Mouse (Mus musculus) thymus, postnatal 14 days (tissue): ENCODE data around the gene Tomm20.
"Not testable (repeated sequence)": the region's sequence is repeated elsewhere in the genome, so short reads cannot be mapped to it uniquely, and the experiment has no call there.

Source experiments
- DNase-seq: peaks from one replicate; pipeline ENCODE4 v3.0.0; 2021

The Tomm20 gene

DNA sequence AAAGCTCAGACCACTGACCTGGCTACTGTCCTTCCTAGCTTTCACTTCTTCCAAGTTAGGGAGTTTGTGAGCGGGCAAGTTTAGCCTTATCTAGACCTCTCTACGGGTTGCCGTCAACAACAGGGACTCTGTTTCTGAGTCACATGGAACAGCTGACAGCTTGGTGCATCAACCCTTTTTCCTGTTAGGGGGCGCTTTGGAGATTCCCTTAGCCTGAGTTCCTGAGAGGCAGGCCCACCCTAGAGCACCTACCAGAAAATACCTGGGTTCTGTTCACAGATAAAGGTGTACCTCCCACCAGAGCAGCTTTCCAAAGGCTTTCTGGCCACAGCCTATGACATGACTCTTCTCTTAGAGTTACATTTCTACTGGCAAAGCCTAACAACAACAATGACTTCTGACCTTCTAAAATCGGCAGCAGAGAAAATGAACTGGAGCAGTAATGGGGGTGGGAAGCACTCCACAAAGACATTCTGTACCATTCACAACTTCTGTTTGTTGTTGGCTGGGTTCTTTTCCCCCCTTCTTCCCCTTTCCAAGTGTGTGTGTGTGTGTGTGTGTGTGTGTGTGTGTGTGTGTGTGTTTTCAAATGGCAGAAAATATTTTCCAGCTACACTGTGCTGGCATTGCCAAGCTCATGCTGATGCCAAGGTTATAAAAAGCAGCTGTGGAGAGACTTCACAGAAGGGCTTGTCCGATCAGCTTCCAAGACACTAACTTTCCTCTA is 28.3 kb downstream of the Tomm20 start:
- no peak for DNase-seq

DNA sequence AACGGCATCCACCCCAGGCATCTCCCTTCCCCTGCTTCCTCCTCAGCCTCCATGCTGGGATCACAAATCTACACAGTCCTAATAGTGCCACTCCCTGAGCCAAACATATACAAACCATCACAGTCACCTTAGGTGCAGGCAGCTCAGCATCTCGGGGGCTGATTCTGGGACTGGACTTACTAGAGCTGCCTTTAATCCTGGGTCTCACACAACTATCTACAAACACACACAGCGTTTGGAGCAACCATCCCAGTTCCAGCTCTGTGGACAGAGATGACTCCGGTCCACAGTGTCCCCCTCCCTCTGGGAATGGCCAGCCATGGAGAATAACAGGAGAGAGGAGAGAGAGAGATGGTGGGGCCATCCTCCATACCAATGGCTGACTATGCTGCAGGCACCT is 29.0 kb downstream of the Tomm20 start:
- DNase-seq = no peak

DNA sequence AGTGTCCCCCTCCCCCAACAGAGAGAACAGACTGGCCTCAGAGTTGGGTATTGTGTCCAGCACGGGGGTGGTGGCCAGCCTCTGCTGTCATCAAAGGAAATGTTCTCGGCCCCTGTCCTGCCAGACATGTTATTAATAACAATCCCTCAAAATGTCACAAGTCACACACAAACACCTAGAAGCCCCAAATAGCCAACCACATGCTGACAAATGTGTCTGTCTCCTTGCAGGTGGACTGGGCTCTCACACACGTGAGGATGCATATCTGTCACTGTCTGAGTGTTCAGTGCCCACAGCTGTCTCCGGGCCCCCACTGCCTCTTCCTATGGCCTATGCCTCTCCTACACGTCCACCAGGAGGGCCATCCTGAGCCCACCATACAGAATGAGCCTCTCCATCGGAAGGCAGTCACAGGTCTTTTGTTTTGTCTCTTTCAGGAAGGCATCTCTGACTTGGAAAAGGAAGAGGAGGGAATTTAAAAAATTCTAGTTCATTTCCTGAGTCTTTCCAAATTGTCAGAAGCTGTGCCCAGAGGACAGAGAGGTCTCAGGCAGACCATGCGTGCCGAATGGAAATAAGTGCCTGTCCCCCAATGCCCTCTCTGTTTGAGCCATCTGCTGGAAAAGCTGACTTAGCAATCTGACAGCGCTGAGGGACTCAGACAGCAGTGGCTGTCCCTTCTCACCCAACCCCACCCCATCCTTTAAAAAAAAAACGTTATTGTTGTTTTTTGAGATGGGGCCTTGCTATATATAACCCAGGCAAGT is 30.9 kb downstream of the Tomm20 start:
- DNase-seq = no peak

DNA sequence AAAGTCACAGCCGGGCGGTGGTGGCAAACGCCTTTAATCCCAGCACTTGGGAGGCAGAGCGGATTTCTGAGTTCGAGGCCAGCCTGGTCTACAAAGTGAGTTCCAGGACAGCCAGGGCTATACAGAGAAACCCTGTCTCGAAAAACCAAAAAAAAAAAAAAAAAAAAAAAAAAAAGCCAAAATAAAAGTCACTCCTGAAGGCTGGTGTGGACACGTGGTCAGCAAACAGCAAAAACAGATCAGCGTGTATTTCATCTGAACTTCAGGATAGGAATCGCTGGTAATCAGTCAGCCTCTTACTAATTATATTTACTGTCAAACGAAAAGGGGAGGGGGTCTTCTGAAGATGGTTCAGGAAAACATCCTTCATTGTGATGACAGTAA is 31.5 kb downstream of the Tomm20 start:
- DNase-seq = not testable (repeated sequence)

DNA sequence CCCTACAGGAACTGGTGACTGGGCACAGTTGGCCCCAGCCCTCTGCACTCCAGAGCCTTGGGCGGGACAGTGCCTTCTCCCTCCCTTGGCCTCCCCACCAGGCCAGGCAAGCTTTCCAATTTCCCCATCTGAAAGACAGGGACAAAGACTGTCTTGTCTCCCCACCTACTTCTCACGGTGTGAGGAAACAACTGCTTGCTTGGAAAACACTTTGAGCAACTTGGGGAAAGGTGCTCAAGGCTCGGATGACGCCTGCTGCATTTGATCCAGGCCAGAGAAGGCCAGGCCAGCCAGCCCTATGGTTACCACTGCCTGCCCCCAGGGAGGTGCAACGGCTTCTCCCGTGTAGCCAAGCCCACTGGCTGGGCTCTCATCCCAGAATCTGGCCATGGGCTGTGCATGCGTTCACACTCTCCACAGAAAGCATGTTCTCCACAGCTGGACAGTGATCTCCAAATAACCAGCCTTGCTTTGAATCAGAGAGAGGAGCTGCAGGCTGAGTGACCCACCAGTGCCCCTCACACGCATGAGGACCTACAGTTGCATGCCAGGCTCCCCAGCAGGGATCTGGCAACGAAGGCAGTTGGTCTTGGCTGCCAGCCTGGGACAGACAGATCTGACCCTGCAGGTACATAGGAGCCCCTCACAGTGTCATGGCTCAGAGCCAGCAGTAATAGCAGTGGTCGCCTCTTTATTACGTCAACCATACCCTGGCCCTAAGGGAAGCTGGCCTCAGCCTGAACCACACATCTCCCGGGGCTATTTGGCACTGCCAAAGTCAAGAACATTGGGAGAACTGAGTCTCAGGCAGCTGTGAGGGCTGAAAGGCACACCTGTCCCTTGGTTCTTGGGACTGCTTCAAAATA is 32.2 kb downstream of the Tomm20 start:
- no peak for DNase-seq

DNA sequence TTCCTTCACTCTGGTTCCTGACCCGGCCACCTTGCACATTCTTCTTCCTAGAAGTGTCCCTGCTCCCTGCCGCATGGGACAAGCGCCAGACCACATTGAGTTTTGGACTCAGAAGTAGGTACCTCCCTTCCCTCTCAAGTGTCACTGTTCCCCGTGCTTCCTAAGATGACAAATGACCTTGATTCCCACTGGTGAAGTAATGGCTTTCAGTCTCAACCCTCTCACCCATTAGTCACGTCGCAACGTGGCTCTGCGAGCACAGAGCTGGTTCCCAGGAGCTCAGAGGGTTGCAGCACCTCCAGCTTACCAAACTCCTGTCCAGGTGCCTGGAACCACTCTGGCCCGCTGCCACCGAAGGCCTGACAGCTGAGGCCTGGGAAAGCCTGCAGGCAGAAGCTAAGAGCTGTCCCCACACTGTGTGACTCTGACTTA is 36.3 kb downstream of the Tomm20 start:
- no peak for DNase-seq

DNA sequence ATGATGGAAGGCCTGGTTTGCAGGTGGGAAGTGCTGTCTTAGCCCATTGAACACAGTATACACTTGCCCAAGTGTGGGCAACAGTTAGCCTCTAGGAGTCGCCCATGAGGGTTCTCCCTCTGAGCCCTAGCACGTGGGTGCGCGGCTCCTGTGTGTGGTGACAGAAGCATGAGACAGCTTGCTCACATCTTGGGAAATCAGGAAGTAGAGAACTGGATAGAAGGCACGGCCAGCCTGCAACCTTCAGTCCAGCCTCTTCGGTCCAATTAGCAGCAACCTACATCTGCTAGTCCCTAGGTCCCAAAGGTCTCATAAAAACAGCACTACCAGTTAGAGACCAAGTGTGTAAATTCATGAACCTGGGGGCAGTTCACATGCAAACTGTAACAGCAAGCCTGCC is 36.8 kb downstream of the Tomm20 start:
- no peak for DNase-seq

DNA sequence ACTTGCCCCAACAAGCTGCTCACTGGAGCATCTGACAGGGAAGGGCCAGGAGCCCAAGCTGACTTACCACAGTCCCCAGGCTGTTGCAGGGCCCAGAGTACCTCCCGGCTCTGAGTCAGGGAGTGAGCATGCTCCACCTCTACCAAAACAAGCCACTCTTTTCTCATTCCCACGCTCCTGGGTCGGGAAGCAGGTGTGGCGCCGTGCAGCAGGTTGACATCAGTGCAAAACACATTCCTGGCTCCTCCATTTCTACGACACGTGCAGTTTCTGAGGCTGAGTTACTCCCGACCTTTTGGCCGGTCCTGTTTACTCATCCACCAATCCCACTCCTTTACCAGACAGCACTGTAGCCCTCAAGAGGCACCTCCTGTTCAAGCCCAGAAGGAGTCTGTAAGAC is 37.7 kb downstream of the Tomm20 start:
- no peak for DNase-seq

DNA sequence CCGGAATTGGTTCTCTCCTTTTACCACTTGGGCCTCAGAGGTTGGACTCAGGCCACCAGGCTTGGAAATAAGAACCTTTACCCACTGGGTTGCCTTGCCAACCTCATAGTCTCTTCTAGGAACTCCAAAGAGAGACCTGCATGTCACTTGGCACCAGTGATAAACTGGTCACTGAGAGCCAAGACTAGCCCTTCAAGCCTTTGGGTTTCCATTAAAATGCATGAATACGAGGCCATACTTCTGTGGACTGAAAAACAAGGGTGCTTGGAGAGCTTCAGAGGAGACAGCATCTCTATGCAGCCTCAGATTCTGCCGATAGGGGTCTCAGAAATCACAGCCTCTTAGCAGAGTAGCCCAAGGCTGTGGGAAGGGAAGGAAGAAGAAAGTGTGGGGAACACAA is 38.3 kb downstream of the Tomm20 start:
- no peak for DNase-seq

DNA sequence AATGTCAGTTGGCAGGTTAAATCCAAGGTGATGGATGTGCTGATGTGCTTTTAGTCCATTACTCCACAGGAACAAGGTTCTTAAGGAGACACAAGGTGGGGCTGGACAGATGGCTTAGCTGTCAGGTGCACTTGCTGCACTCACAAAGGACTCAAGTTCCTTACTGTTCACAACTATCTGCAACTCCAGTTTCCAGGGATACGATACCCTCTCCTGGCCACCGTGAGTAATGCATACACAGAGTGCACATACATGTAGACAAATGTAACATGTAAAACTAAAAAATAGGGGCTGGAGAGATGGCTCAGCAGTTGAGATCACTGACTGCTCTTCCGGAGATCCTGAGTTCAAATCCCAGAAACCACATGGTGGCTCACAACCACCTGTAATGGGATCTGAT is 40.3 kb downstream of the Tomm20 start:
- DNase-seq = peak; percentile 49

DNA sequence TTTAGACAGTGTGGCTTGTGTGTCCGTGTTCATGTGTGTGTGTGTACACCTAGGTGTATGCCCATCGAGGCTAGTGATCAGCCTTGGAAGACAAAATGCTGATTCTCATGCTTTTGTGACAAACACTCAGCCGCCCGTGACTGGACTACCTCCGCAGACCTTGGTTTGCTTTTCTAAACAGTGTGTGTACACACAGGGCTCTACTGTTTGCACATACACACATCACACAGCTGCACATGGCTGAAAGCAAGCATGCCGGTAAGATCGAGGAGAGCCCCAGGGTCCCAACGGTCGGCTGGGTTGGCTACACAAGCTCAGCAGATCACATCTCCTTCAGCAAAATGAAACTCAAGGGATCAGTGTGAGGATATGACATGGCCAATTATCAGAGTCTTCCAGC is 41.7 kb downstream of the Tomm20 start:
- no peak for DNase-seq

DNA sequence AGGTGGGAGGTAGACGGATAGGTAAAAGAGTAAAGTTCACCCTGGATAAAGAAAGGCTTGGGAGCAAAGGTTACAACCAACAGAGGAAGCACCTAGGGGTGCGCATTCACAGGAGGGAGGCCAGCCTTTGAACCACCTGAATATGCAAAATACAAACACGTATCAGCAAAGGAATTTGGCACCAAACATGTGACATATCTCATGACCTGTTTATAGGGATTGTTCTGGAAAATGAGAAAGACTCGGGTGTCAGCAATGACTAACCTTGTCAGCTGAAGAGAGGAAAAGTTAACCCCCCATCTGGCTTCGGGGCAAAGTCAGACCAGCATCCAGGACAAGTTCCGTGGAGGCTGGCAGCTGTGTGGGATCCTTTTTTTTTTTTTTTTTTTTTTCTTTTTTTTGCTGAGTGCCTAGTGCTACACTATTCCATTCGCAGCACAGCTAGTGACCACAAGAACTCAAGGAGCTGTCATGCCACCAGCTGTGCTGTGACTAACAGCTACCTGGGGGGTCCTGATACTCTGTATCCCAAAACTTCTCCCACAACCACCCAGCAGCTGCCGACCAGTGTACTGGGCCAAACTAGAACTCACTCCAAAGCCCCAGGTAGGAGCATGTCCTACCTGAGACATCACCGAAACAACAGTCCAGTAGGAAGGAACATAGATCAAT is 42.3 kb downstream of the Tomm20 start:
- no peak for DNase-seq

DNA sequence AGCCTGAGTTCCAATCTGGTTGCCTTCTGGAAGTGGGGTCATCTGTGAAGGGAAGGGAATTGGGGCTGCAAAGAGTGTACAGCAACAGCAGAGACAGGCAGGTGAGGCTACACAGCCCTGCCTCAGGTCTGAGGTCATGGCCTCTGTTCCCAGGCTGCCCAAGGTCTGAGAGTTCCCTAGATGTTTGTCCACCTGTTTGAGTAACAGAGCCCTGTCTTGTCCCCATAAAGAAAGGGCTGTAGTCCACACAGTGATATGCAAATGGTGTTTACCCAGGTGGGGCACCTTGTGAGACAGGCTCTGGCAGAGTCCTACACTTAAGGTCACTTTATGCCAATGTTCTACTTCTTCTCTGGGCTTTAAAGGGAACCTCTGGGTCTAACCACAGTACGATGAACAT is 44.0 kb downstream of the Tomm20 start:
- no peak for DNase-seq

DNA sequence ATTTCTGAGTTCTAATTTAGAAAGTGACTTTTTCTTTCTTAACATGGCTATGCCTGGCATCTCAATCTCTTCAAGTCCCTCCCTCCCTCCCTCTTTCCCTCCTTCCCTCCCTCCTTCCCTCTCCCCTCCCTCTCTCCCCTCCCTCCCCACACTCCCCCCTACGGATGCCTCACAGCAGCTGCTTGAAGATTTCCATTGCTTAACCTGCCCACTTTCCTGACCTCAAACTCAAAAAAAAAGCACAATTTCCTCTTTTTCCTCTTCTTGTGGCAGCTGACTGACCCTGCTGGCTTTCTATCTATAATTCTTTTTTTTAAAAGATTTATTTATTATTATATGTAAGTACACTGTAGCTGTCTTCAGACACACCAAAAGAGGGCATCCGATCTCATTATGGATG is 44.6 kb downstream of the Tomm20 start:
- no peak for DNase-seq

DNA sequence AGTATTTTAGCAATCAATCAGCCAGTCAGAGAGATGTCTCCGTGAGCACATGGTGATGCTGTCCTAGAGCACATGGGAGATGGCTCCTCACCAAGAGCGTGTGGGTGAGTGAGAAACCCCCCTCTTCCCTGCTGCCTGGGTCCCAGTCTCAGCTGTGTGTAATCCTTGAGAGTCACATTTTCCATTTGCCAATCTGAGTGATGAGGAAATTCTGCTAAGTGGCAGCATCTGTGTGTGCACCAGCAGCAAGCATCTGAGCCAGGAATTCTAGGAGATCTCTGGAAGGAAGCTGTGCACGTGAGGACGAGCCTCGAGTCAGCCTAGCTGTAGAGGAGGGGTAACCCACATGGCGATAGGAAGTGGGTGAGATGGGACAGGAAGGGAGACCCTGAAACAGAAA is 50.5 kb downstream of the Tomm20 start:
- DNase-seq = no peak

DNA sequence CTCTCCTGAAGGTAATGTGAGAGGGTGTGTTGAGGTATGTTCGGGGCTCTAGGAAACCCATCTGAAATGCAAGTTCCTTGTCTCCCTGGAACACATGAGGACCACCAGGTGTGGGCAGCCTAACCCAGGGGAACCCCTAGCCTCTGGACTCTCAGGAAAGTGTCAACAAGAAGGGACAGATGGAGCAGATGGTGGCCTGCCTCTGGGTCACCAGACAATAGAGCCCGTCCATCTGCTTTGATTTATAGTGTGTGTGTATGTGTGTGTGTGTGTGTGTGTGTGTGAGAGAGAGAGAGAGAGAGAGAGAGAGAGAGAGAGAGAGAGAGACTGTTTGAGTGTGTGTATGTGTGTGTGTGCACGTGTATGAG is 58.0 kb downstream of the Tomm20 start:
- DNase-seq = no peak

DNA sequence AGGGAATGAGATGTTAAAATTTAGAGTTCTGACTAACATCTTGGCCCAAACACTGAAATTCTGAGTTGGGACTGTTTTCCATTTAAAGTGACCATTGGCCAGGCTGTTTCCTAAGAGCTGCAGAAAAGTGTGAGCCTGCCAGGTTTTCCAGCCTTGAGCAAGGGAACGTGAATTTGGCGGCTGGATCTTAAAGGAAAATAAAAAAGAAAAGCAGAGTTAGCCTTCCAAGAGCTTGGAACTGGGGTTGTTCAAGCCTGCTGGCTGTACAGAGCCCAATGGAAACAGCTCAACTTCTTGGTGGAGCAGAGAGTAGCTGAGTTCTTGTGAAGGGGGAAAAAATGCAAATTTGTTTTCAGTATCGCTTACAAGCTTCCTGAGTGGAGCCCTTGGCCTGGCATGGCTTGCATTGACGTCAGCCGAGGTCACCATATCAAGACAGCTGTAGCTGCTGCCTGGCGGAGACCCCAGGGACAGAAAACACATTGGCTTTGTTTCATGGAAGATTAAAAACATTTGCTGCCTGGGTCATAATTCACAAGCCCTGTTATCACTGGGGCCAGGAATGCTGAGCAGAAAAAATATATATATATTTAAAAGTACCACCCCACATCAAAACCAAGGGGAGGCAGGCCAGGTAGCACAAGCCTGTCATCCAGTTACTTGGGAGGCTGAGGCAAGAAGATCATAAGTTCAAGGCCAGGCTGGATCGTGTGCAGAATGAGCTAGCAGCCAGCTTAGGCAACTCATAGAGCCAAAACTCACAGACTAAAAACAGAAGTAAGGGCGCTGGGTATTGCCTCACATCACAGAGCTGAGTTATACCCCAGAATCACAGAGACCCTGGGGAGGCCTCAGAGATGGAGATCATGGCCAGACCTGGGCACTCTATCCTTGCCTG is 58.7 kb downstream of the Tomm20 start:
- DNase-seq = no peak

DNA sequence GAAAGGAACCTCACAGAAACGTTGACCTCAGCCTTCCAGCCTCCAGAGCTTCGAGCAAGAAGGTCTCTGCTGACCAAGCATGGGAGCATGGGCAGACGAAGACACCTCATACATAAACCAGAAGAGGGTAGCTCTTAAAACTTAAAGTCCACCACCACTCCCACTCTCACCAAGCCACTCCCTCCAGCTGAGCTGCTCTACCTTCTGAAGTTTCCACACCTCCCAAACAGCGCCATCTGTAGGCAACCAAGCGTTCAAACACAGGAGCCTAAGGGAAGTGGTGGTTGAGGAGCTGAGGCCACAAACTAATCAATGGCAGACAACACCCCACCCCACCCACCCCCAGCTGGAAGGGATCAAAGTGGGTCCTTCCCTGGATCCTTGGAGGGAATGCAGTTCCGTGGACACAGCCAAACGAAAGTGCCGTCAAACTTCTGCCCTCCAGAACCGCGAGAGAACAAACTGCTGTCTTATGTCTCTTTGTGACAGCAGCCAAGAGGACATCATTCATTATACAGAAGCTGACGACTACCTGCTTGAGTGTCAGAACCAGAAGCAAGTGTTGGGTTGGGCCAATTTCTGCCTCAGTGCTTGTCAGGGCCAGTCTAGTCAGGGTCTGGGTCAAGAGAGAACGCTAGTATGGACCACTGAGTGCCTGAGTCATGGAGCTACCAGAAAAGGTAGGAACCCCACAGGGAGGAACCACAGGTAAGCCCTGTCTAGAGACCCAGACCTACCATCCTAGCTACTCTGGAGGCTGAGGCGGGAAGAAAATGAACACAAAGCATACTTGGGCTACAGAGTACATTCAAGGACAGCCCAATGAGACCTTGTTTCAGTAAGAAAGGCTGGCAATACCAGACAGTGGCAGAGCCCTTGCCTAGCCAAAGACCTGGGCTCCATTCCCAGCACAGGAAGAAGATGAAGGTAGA is 59.8 kb downstream of the Tomm20 start:
- DNase-seq = peak; percentile 60

DNA sequence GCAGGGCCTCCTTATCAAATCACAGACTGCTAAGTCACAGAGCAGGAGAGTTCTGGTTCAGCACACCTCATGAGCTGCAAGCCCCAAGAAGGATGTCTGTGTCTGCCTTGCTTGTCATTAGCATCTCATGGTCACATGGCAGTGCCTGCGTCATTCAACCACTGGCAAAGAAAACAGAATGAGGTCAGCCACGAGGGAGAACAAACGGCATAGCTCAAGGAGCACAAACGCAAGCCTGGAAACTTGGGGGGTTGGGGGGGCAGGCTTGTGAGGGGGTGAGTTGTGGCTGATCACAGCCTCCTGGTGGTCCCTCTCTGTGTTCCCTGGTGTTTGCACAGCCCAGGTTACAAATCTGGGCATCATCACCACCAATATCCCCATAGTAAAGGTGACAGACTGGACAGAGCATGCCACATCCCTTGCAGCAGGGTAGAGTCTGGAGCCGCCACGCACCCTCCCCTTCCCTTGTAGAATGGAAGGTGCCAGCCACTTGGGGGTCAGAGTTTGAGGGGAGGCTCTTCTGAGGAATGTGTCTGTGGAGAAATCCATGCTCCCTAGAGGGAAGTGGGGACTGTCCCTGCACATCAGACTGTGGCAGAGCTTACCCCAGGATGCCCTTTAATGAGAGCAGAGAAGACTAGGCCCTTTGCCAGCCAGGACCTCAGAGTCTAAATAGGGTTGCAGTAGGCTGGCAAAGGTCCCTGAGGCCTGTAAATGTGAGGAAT is 61.3 kb downstream of the Tomm20 start:
- no peak for DNase-seq

DNA sequence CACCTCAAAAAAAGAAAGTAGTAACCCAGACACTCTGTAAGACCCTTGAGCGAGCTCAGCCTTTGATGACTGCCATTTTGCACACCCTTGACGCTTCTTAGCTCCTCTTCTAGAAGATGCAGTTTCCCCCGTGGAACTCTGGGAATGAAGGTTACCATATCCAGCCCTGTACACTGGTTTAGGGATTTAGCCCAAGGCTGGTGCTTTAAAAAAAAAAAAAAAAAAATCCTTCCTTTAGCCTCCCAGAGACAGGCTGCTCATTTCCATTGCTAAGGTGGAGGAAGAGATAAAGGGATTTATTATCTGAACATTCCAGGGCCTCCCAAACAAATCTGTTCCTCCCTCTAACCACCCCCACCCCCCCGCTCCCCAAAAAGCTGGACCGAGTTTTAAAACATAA is 61.9 kb downstream of the Tomm20 start:
- no peak for DNase-seq
